Mouse (Mus musculus) limb, embryonic 10.5 days (tissue): ENCODE measurements around the gene Olfr202. TPM values are rescaled to one million over a fixed set of nuclear protein-coding genes. Genes with fewer than 3 reads are reported as not detected.
"Not testable (repeated sequence)": the region's sequence is repeated elsewhere in the genome, so short reads cannot be mapped to it uniquely, and the experiment has no call there.

Experiments used
- DNase-seq: peaks from one replicate; pipeline ENCODE4 v3.0.0-alpha.2; 2017; ENCODE audit warnings: low spot score
- H3K27ac ChIP-seq: fragments of 300-500 bp; sonication (generic); 2 replicates; pipeline ENCODE4 v1.5.1; 2016; ENCODE audit warnings: mild to moderate bottlenecking
- H3K27me3 ChIP-seq: fragments of 300-500 bp; sonication (generic); 2 replicates; pipeline ENCODE4 v1.6.1; 2016; ENCODE audit warnings: low read depth, mild to moderate bottlenecking; ENCODE audit not compliant: poor library complexity, severe bottlenecking
- H3K36me3 ChIP-seq: fragments of 300-500 bp; sonication (generic); 2 replicates; pipeline ENCODE4 v1.6.1; 2016; ENCODE audit warnings: mild to moderate bottlenecking, moderate library complexity
- H3K4me1 ChIP-seq: fragments of 300-500 bp; sonication (generic); 2 replicates; pipeline ENCODE4 v1.6.1; 2016
- H3K4me3 ChIP-seq: fragments of 300-500 bp; sonication (generic); 2 replicates; pipeline ENCODE4 v1.5.1; 2016; ENCODE audit warnings: mild to moderate bottlenecking, moderate library complexity
- H3K9me3 ChIP-seq: fragments of 300-500 bp; sonication (generic); replicated peaks from 2 replicates; pipeline ENCODE4 v1.6.1; 2016; ENCODE audit warnings: mild to moderate bottlenecking
- WGBS: fragments of 180-500 bp; shearing (Covaris S2); methylation state at CpG from one replicate; pipeline ENCODE4 v1.1.7; 2016; 5-methylcytosine and 5-hydroxymethylcytosine counted together
- polyA plus RNA-seq: library from polyadenylated mRNA; unstranded; fragments of >200 nt; fragmentation: Nextera tagmentation; extraction: Ambion mirVana; gene quantifications from 2 replicates; pipeline ENCODE4 v1.2.1, GENCODE M21; 2016

Gene Olfr202
- not detected in 2 replicates for polyA plus RNA-seq

- Histone ChIP-seq H3K36me3 (no peaks in the 10 kb centered on the region), H3K27ac (no peak within 1 kb of the TSS), H3K27me3 (no peaks in the 10 kb centered on the region), H3K9me3 (no peaks in the 10 kb centered on the region), H3K4me1 (no peaks in the 10 kb centered on the region), H3K4me3 (no peak within 1 kb of the TSS)
- DNase-seq, result no peak
- 85% methylated on average over 1 of the region's 1 CpGs for WGBS
These were observed at the start of gene Olfr202 for GRCm38 (mm10) chr16:59286693-59287092. Olfr202 (minus strand) TSS chr16:59286793.

DNA sequence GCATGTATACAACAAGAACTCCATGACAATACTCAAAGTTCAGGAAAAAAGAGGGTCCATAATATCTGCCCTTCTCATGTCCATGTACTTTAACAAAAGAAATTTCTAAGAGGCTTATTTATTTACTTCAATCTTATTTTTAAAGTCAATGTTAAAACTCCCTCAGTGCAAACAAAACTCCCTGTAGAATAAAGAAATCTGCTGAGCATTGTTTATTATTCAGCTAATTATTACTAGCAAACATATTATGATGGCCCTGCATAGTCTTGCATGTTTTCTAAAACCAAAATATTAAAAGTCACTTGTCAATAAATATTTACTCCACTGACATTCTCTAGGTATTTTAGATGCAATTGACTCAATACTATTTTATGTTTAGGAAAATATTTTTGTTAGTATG is 44.4 kb upstream of the Olfr202 start, which contains the start of gene Olfr205:
TSS of gene Olfr205 (minus strand) at position 101 of the 400 bp plus-strand sequence.
- Histone ChIP-seq H3K27me3 (no peaks in the 10 kb centered on the region), H3K4me1 (no peaks in the 10 kb centered on the region)

DNA sequence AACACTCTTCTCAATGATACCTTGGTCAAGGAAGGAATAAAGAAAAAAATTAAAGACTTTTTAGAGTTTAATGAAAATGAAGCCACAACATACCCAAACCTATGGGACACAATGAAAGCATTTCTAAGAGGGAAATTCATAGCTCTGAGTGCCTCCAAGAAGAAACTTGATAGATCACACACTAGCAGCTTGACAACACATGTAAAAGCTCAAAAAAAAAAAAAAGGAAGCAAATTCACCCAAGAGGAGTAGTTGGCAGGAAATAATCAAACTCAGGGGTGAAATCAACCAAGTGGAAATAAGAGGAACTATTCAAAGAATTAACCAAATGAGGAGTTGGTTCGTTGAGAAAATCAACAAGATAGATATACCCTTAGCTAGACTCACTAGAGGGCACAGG is 36.7 kb upstream of the Olfr202 start:
- H3K27me3 ChIP-seq, DNase-seq, H3K9me3 ChIP-seq, H3K27ac ChIP-seq, H3K36me3 ChIP-seq, H3K4me3 ChIP-seq, H3K4me1 ChIP-seq: not testable (repeated sequence)
- 62% methylated on average over 1 of the region's 1 CpGs for WGBS

More for the DNA sequence above, 44.4 kb upstream of the Olfr202 start, which contains the start of gene Olfr205:
- Histone ChIP-seq H3K9me3 (no peaks in the 10 kb centered on the region), H3K36me3 (no peaks in the 10 kb centered on the region), H3K4me3 (no peak within 1 kb of the TSS), H3K27ac (no peak within 1 kb of the TSS)
- no peak for DNase-seq

DNA sequence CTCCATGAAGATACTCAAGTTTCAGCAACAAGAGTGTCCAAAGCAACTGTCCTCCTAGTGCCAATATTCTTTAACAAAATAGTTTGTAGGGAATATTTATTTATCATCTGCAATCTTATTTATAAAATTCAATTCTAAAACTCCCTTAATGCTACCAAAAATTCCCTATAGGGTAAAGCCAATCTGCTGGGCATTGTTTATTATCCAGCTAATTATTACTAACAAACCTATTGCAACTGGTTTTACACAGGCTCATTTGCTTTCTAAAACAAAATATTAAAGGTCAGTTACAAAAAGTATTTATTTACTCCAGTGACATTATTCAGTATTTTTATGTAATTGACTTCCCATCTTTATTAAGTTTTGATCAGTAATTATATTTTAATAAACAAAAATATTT is 31.6 kb upstream of the Olfr202 start, which contains the start of gene Olfr204:
TSS of gene Olfr204 (minus strand) at position 101 of the 400 bp plus-strand sequence.
- no peak within 1 kb of the TSS for H3K4me3 ChIP-seq
- no peak within 1 kb of the TSS for H3K27ac ChIP-seq
- no peaks in the 10 kb centered on the region for H3K36me3 ChIP-seq

GRCm38 (mm10) chr16:59298581-59298980 is 12.0 kb upstream of the Olfr202 start, which contains the start of gene Olfr203:
Olfr203 (plus strand) TSS chr16:59298881.
- DNase-seq, result no peak
- 88% methylated on average over 2 of the region's 2 CpGs for WGBS

More for the DNA sequence above, 31.6 kb upstream of the Olfr202 start, which contains the start of gene Olfr204:
- no peaks in the 10 kb centered on the region for H3K9me3 ChIP-seq
- no peak for DNase-seq
- H3K4me1 ChIP-seq, result no peaks in the 10 kb centered on the region
- no peaks in the 10 kb centered on the region for H3K27me3 ChIP-seq

GRCm38 (mm10) chr16:59287576-59287975 is 983 bp upstream of the Olfr202 start:
- not testable (repeated sequence) for H3K9me3 ChIP-seq, H3K36me3 ChIP-seq, H3K27me3 ChIP-seq, H3K4me3 ChIP-seq, H3K4me1 ChIP-seq, H3K27ac ChIP-seq, DNase-seq
- WGBS, result 90% methylated on average over 9 of the region's 9 CpGs

More at GRCm38 (mm10) chr16:59298581-59298980, 12.0 kb upstream of the Olfr202 start, which contains the start of gene Olfr203:
- no peaks in the 10 kb centered on the region for H3K9me3 ChIP-seq
- no peak within 1 kb of the TSS for H3K4me3 ChIP-seq
- no peaks in the 10 kb centered on the region for H3K36me3 ChIP-seq
- no peak within 1 kb of the TSS for H3K27ac ChIP-seq
- H3K27me3 ChIP-seq, result no peaks in the 10 kb centered on the region
- no peaks in the 10 kb centered on the region for H3K4me1 ChIP-seq

DNA sequence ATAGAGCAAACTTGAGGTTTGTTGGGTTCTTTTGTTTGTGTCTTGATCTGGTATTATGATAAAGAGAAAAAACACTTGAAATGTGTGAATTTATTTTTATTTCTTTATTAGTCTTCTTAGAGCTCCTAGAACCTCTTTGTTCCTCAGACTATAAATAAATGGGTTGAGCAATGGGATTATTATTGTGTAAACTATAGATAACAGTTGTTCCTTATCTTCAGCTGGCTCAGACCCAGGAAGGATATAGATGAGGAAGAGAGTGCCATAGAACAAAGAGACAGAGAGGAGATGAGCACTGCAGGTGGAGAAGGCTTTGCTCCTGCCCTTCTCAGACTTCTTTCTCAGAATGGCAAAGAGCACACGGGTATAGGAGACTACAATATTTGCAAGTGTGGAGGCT is 3.1 kb downstream of the Olfr202 start:
- WGBS, result 78% methylated on average over 1 of the region's 1 CpGs
- Histone ChIP-seq H3K9me3 (no peaks in the 10 kb centered on the region), H3K4me1 (no peaks in the 10 kb centered on the region), H3K36me3 (no peaks in the 10 kb centered on the region), H3K4me3 (no peak overlapping the region), H3K27me3 (no peaks in the 10 kb centered on the region), H3K27ac (no peak overlapping the region)
- DNase-seq, result no peak

- DNase-seq, result no peak
- no peaks in the 10 kb centered on the region for H3K9me3 ChIP-seq
- H3K4me1 ChIP-seq, result no peaks in the 10 kb centered on the region
- no peaks in the 10 kb centered on the region for H3K36me3 ChIP-seq
- H3K4me3 ChIP-seq, result no peak overlapping the region
- no peaks in the 10 kb centered on the region for H3K27me3 ChIP-seq
- H3K27ac ChIP-seq, result no peak overlapping the region
- 81% methylated on average over 3 of the region's 3 CpGs for WGBS
These were observed 6.1 kb downstream of the Olfr202 start for GRCm38 (mm10) chr16:59280542-59280941.

- H3K9me3 ChIP-seq, DNase-seq, H3K4me3 ChIP-seq, H3K36me3 ChIP-seq, H3K27ac ChIP-seq, H3K4me1 ChIP-seq, H3K27me3 ChIP-seq: not testable (repeated sequence)
- WGBS, result 91% methylated on average over 4 of the region's 4 CpGs
These were observed 14.1 kb downstream of the Olfr202 start, which contains the start of gene Olfr201 for GRCm38 (mm10) chr16:59272532-59272931. Olfr201 (minus strand) TSS chr16:59272632.

- not testable (repeated sequence) for H3K9me3 ChIP-seq, H3K27ac ChIP-seq, H3K4me1 ChIP-seq, DNase-seq, H3K4me3 ChIP-seq, H3K27me3 ChIP-seq, H3K36me3 ChIP-seq
- WGBS, result 80% methylated on average over 4 of the region's 4 CpGs
These were observed 17.5 kb downstream of the Olfr202 start for GRCm38 (mm10) chr16:59269097-59269496.

DNA sequence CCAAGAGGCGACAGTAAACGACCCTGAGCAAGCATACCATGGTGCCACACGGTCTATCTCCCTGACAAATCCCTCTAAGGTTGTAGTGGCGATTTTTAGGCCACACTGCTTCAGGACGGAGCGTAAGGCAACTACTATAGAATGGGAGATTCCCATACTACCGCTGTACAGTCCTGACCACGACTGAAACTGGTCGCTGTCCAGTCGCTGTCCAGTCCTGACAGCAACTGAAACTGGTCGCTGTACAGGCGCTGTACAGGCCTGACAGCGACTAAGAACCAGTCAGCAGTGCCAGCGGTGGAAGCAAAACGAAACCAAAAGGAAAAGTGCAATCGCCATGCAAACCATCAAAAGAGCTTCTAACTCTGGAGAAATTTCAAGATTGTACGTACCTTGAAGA is 36.9 kb downstream of the Olfr202 start:
- Histone ChIP-seq H3K4me1 (no peaks in the 10 kb centered on the region), H3K27me3 (no peaks in the 10 kb centered on the region), H3K27ac (no peak overlapping the region), H3K4me3 (no peak overlapping the region), H3K9me3 (no peaks in the 10 kb centered on the region), H3K36me3 (no peaks in the 10 kb centered on the region)
- 88% methylated on average over 17 of the region's 17 CpGs for WGBS
- no peak for DNase-seq
